Mouse (Mus musculus) left cerebral cortex, adult 2 months (tissue): ENCODE measurements around the gene Specc1l. TPM values are rescaled to one million over a fixed set of nuclear protein-coding genes. Genes with fewer than 3 reads are reported as not detected.

Source experiments
- DNase-seq, 2 experiments: peaks; one replicate each; pipeline ENCODE4 v3.0.0; 2021 to 2022; ENCODE audit warnings: low spot score in 2 of 2, mixed read lengths in 1 of 2; ENCODE audit errors: extremely low spot score in 1 of 2
- H3K27ac ChIP-seq: fragments of 200-600 bp; 2 replicates; pipeline ENCODE4 v1.8.1; 2022
- H3K4me3 ChIP-seq: fragments of 200-600 bp; 2 replicates; pipeline ENCODE4 v1.8.1; 2022
- CTCF ChIP-seq: fragments of 200-600 bp; IDR thresholded peaks from 2 replicates; pipeline ENCODE4 v1.8.1; 2022; ENCODE audit warnings: antibody characterized with exemption, mild to moderate bottlenecking, moderate library complexity
- intact Hi-C: fragments of 180-260 bp; cut with DNase I; formaldehyde crosslinking; loops from one replicate; pipeline ENCODE4 v1.15.1; 2025
- total RNA-seq, 2 experiments: library from RNA; stranded (reverse); gene quantifications; 2 replicates each; pipeline ENCODE4 v1.2.3; 2021

Gene Specc1l
- total RNA-seq, 2 experiments from 2014 or later: 42.9 to 46.4 TPM

DNA sequence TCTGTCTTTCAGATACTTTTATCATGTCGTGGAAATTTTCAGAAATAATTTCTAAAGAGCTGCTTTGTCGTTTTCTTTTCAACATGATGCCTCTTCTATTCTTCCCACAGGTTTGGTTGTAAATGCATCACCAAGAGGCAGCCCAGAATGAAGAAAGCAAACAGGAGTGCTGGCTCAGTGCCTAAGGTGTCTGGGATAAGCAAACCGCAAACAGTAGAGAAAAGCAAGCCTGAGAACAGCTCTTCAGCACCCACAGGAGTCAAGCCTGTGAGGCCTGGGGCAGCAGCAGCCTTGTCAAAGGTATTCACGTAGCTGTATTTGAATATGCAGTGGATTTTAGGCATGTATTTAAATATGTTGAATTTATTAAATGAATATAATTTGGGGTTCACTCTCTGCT lies 18.7 kb downstream of the Specc1l start:
- no peak for TF ChIP-seq CTCF
- Histone ChIP-seq H3K27ac (no peak overlapping the region), H3K4me3 (no peak overlapping the region)
- intact Hi-C loops: no loop called here
- no peak for DNase-seq

- H3K4me3 ChIP-seq: no peak overlapping the region
- no peak overlapping the region for H3K27ac ChIP-seq
- intact Hi-C loops: no loop called here
- no peak for DNase-seq
- TF ChIP-seq CTCF: no peak
Observed at GRCm38 (mm10) chr10:75231876-75232275, 20.0 kb downstream of the Specc1l start.

GRCm38 (mm10) chr10:75232612-75233155 lies 20.8 kb downstream of the Specc1l start:
- intact Hi-C loops: no loop called here
- H3K27ac ChIP-seq: no peak overlapping the region
- TF ChIP-seq CTCF: no peak

GRCm38 (mm10) chr10:75233489-75233888 lies 21.6 kb downstream of the Specc1l start:
- intact Hi-C loops: no loop called here
- Histone ChIP-seq H3K27ac (no peak overlapping the region), H3K4me3 (no peak overlapping the region)
- TF ChIP-seq CTCF: no peak
- no peak for DNase-seq

More at GRCm38 (mm10) chr10:75232612-75233155, 20.8 kb downstream of the Specc1l start:
- no peak for DNase-seq
- no peak overlapping the region for H3K4me3 ChIP-seq

DNA sequence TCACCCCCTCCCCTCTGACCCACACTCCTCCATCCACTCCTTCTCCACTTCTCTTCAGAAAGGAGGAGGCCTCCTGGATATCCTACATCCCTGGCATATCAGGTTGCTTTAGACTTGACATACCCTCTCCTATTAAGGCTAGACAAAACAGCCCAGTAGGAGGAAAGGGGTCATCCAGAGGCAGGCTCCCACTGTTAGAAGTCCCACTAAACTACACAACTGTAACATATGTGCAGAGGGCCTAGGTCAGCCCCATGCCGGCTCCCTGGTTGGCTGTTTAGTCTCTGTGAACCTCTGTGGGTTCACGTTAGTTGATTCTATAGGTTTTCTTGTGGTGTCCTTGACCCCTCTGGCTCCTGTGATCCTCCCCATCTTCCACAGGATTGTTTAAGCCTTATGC lies 23.9 kb downstream of the Specc1l start:
- intact Hi-C loops: no loop called here
- TF ChIP-seq CTCF: no peak
- Histone ChIP-seq H3K27ac (no peak overlapping the region), H3K4me3 (no peak overlapping the region)
- DNase-seq: no peak

DNA sequence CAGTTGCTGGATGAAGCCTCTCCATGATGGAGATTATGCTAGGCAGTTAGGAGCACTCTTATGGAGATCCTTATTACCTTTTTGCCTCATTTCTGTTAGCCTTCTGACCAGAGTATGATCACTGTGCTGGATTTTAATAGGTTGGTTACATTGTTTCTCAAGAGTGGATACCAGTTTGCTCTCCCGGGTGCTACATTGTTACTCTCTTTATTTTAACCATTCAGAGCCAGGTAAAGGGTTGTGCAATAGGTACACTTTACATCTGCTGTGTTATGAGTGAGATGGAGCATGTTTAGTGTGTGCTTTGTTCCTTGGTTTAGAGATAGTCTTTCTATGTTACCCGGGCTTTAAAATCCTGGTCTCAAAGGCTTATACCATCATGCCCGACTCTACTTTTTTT lies 24.3 kb downstream of the Specc1l start:
- no peak for DNase-seq

GRCm38 (mm10) chr10:75237166-75237565 lies 25.3 kb downstream of the Specc1l start:
- no peak for DNase-seq
- TF ChIP-seq CTCF: no peak
- intact Hi-C loops: no loop called here
- Histone ChIP-seq H3K27ac (no peak overlapping the region), H3K4me3 (no peak overlapping the region)

More for the DNA sequence above, 24.3 kb downstream of the Specc1l start:
- intact Hi-C loops: no loop called here
- Histone ChIP-seq H3K4me3 (no peak overlapping the region), H3K27ac (no peak overlapping the region)
- no peak for TF ChIP-seq CTCF

- no peak for TF ChIP-seq CTCF
- DNase-seq: no peak
- intact Hi-C loops: no loop called here
- Histone ChIP-seq H3K27ac (no peak overlapping the region), H3K4me3 (no peak overlapping the region)
Observed at GRCm38 (mm10) chr10:75240583-75241250, 28.8 kb downstream of the Specc1l start.

- intact Hi-C loops: no loop called here
- H3K27ac ChIP-seq: no peak overlapping the region
- no peak overlapping the region for H3K4me3 ChIP-seq
- no peak for TF ChIP-seq CTCF
- no peak for DNase-seq
Observed at GRCm38 (mm10) chr10:75245806-75246205, 33.9 kb downstream of the Specc1l start.

GRCm38 (mm10) chr10:75246331-75246730 lies 34.5 kb downstream of the Specc1l start:
- no peak for TF ChIP-seq CTCF
- no peak for DNase-seq
- H3K27ac ChIP-seq: no peak overlapping the region
- intact Hi-C loops: no loop called here
- H3K4me3 ChIP-seq: no peak overlapping the region

DNA sequence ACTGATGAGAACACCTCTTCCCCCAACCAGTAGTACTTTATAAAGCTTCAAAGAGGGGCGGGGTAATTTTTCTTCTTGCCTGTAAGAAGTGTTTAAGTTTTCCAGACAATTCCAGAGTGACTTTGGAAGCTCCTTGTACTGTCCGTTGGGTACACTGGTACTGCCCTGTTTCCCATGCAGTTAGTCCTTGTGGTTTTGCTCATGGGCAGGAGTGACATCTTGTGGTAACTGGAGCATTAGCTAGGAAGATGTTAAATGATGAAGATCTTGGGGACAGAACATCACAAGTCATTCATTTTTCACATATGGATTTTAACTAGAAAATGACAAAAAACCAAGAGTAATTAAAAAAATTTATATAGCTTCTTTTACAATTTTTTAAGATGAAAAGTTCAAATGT lies 39.1 kb downstream of the Specc1l start:
- no peak for DNase-seq
- Histone ChIP-seq H3K27ac (no peak overlapping the region), H3K4me3 (no peak overlapping the region)
- TF ChIP-seq CTCF: peak; percentile 56
- intact Hi-C loops: loop anchor here (1.0 to 5.0 kb wide), 2 partner anchors 69 to 236 kb away; no protein-coding TSS in a partner anchor

GRCm38 (mm10) chr10:75252301-75253022 lies 40.6 kb downstream of the Specc1l start:
- DNase-seq: no peak
- intact Hi-C loops: loop anchor here (5.0 kb wide), 1 partner anchor 235 kb away; no protein-coding TSS in a partner anchor
- H3K4me3 ChIP-seq: no peak overlapping the region
- no peak for TF ChIP-seq CTCF
- no peak overlapping the region for H3K27ac ChIP-seq
